Mouse (Mus musculus) CH12.LX (cell line): ENCODE results near the gene Pde4dip. TPM values are rescaled to one million over a fixed set of nuclear protein-coding genes. Genes with fewer than 3 reads are reported as not detected.
A peak's percentile ranks its signal among the peaks of the same experiment; 100 is the strongest.

Source experiments
- DNase-seq: peaks from one replicate; pipeline ENCODE4 v3.0.0-alpha.2; 2013; ENCODE audit errors: extremely low read depth
- H3K27ac ChIP-seq: 2 replicates; pipeline ENCODE4 v1.5.1; 2012; ENCODE audit warnings: low read depth, mild to moderate bottlenecking, control low read depth, moderate library complexity; ENCODE audit not compliant: insufficient read depth
- H3K27me3 ChIP-seq: replicated peaks from 2 replicates; pipeline ENCODE3; 2012; ENCODE audit warnings: inconsistent platforms
- H3K36me3 ChIP-seq, 2 experiments: replicated peaks in 1 of 2; 2 replicates each; pipeline versions ENCODE3 to v1.6.1; 2012; ENCODE audit warnings: inconsistent platforms in 1 of 2, low read length in 1 of 2, mild to moderate bottlenecking in 1 of 2, mixed read lengths in 1 of 2, moderate library complexity in 1 of 2; ENCODE audit not compliant: control insufficient read depth in 1 of 2, insufficient read depth in 1 of 2
- H3K4me1 ChIP-seq, 2 experiments: 2 replicates each; pipeline ENCODE4 v1.6.1; 2012; ENCODE audit warnings: inconsistent platforms in 1 of 2, moderate library complexity in 1 of 2; ENCODE audit not compliant: insufficient read depth in 2 of 2, control insufficient read depth in 1 of 2
- H3K4me2 ChIP-seq: 2 replicates; pipeline ENCODE4 v1.6.1; 2012; ENCODE audit warnings: low read depth, mild to moderate bottlenecking, control low read depth; ENCODE audit not compliant: poor library complexity, insufficient read depth, severe bottlenecking
- H3K4me3 ChIP-seq, 3 experiments: fragments of 150-350 bp in 1 of 3; sonication (generic) in 1 of 3; replicated peaks in 1 of 3; 2 replicates each; pipeline versions ENCODE3 to v1.5.1; 2011 to 2012; ENCODE audit warnings: low read depth in 2 of 3, low read length in 2 of 3, mild to moderate bottlenecking in 2 of 3, moderate library complexity in 2 of 3, control low read depth in 1 of 3, improper control_type of control experiment in 1 of 3, inconsistent platforms in 1 of 3, mixed read lengths in 1 of 3; ENCODE audit not compliant: poor library complexity in 1 of 3
- H3K79me2 ChIP-seq: replicated peaks from 2 replicates; pipeline ENCODE4 v1.6.1; 2012; ENCODE audit warnings: mild to moderate bottlenecking, moderate library complexity; ENCODE audit not compliant: control insufficient read depth, poor library complexity, insufficient read depth, severe bottlenecking; ENCODE audit errors: extremely low read depth
- H3K9ac ChIP-seq: 2 replicates; pipeline ENCODE4 v1.6.1; 2012; ENCODE audit warnings: low read depth, mild to moderate bottlenecking, control low read depth, moderate library complexity; ENCODE audit not compliant: insufficient read depth
- H3K9me3 ChIP-seq: replicated peaks from 2 replicates; pipeline ENCODE3; 2012; ENCODE audit warnings: low read length, inconsistent platforms, mixed read lengths
- BHLHE40 ChIP-seq: IDR thresholded peaks from 2 replicates; pipeline ENCODE4 v1.6.1; 2011; ENCODE audit warnings: mild to moderate bottlenecking, low read depth, low read length, improper control_type of control experiment
- CTCF ChIP-seq, 2 experiments: IDR thresholded peaks in 1 of 2; conservative IDR thresholded peaks in 1 of 2; 2 replicates each; pipeline ENCODE4 v1.5.1; 2011 to 2012; ENCODE audit warnings: low read depth in 2 of 2, low read length in 2 of 2, improper control_type of control experiment in 1 of 2, inconsistent platforms in 1 of 2, mild to moderate bottlenecking in 1 of 2, moderate library complexity in 1 of 2
- E2F4 ChIP-seq: IDR thresholded peaks from 2 replicates; pipeline ENCODE4 v1.6.1; 2011; ENCODE audit warnings: low read depth, low read length, improper control_type of control experiment; ENCODE audit not compliant: insufficient replicate concordance
- EP300 ChIP-seq: IDR thresholded peaks from 2 replicates; pipeline ENCODE4 v1.6.1; 2011; ENCODE audit warnings: low read length, improper control_type of control experiment
- ETS1 ChIP-seq: conservative IDR thresholded peaks from 2 replicates; pipeline ENCODE4 v1.6.1; 2012; ENCODE audit warnings: low read depth, mild to moderate bottlenecking, inconsistent platforms, low read length, improper control_type of control experiment, moderate library complexity
- GABPA ChIP-seq: IDR thresholded peaks from 2 replicates; pipeline ENCODE4 v1.6.1; 2012; ENCODE audit warnings: low read depth, low read length, improper control_type of control experiment, inconsistent platforms; ENCODE audit not compliant: insufficient replicate concordance
- IRF4 ChIP-seq: IDR thresholded peaks from 2 replicates; pipeline ENCODE4 v1.6.1; 2014; ENCODE audit warnings: low read depth, mild to moderate bottlenecking, inconsistent platforms, low read length, improper control_type of control experiment
- JUN ChIP-seq: IDR thresholded peaks from 2 replicates; pipeline ENCODE4 v1.6.1; 2011; ENCODE audit warnings: low read depth, mild to moderate bottlenecking, low read length, improper control_type of control experiment, moderate library complexity; ENCODE audit not compliant: insufficient read depth
- JUND ChIP-seq: conservative IDR thresholded peaks from 2 replicates; pipeline ENCODE4 v1.6.1; 2011; ENCODE audit warnings: low read depth, low read length, improper control_type of control experiment
- MAX ChIP-seq: IDR thresholded peaks from 2 replicates; pipeline ENCODE4 v1.6.1; 2011; ENCODE audit warnings: low read length, improper control_type of control experiment
- MXI1 ChIP-seq: IDR thresholded peaks from 2 replicates; pipeline ENCODE4 v1.6.1; 2011; ENCODE audit warnings: mild to moderate bottlenecking, low read depth, low read length, improper control_type of control experiment
- SIN3A ChIP-seq: IDR thresholded peaks from 2 replicates; pipeline ENCODE4 v1.6.1; 2012; ENCODE audit warnings: low read length, improper control_type of control experiment, inconsistent platforms
- SMC3 ChIP-seq: IDR thresholded peaks from 2 replicates; pipeline ENCODE4 v1.6.1; 2011; ENCODE audit warnings: low read depth, low read length, improper control_type of control experiment
- UBTF ChIP-seq: IDR thresholded peaks from 2 replicates; pipeline ENCODE4 v1.6.1; 2012; ENCODE audit warnings: low read depth, mild to moderate bottlenecking, inconsistent platforms, low read length, improper control_type of control experiment, moderate library complexity
- ZKSCAN1 ChIP-seq: IDR thresholded peaks from 2 replicates; pipeline ENCODE4 v1.6.1; 2012; ENCODE audit warnings: low read depth, inconsistent platforms, low read length, improper control_type of control experiment, borderline replicate concordance
- ZMIZ1 ChIP-seq: IDR thresholded peaks from 2 replicates; pipeline ENCODE4 v1.6.1; 2012; ENCODE audit warnings: low read depth, mild to moderate bottlenecking, inconsistent platforms, low read length, improper control_type of control experiment
- ZNF384 ChIP-seq: IDR thresholded peaks from 2 replicates; pipeline ENCODE4 v1.6.1; 2012; ENCODE audit warnings: low read depth, low read length, improper control_type of control experiment, inconsistent platforms
- dilution Hi-C: fragments of 300-500 bp; cut with MboI; formaldehyde crosslinking; loops from 2 replicates; pipeline ENCODE4 v1.14.3; 2020; ENCODE audit warnings: low sequenced_read_pairs; ENCODE audit not compliant: extremely low pct_unique_long_range_greater_than_20kb, extremely low pct_ligation_motif_present
- in situ Hi-C: fragments of 300-500 bp; cut with MboI; formaldehyde crosslinking; loops from 3 replicates; pipeline ENCODE4 v1.14.3; 2019; ENCODE audit warnings: low sequenced_read_pairs, low pct_ligation_motif_present, low pct_unique_long_range_greater_than_20kb, mixed read lengths
- polyA plus RNA-seq: library from polyadenylated mRNA; unstranded; fragments of >175 nt; gene quantifications from 2 replicates; pipeline ENCODE4 v1.2.1, GENCODE M21; 2012; ENCODE audit warnings: low read depth; ENCODE audit not compliant: insufficient read length
- total RNA-seq, 2 experiments: library from RNA; depleted of rRNA; stranded (reverse); fragments of 300-350 nt in 1 of 2; fragments of >200 nt in 1 of 2; gene quantifications; 2 replicates each; pipeline ENCODE4 v1.2.3; 2012 to 2014

The Pde4dip gene
- total and polyA plus RNA-seq, 3 experiments, result 12.4 to 21.7 (median 15.2) TPM

DNA sequence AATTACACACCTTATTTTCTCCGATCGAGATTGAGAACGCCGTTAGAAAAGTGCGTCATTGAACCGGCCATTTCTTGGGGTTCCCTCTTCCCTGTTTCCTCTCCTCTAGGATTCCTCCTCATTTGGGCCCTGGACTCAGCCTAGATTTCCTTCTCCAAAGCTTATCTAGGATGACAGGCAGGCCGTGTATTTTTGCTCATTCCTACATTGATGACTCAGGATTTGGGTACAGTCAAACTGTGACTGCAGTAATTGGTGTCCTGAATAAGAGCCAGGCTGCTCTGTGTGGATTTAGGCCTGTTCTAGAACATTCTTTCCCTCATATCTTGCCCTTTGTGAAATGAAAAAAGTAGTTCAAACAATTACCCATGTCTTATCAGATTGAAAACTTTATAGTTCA, 228.8 kb downstream of the Pde4dip start:
- peaks cover 2% of the 10 kb centered on the region for H3K9me3 ChIP-seq
- in situ Hi-C loops (no loop called here), dilution Hi-C loops (no loop called here)
- H3K9ac ChIP-seq, result no peak overlapping the region
- H3K4me3 ChIP-seq, result no peak overlapping the region
- H3K27me3 ChIP-seq, result peaks cover 5% of the 10 kb centered on the region
- DNase-seq, result no peak
- H3K4me2 ChIP-seq, result no peak overlapping the region
- no peak for TF ChIP-seq EP300
- TF ChIP-seq, all 38 proteins: peak for 0
- Histone ChIP-seq H3K36me3 (peaks cover 0 to 22% of the 10 kb centered on the region in 2 experiments), H3K79me2 (no peaks in the 10 kb centered on the region), H3K4me1 (peaks cover 5 to 37% of the 10 kb centered on the region in 2 experiments), H3K27ac (no peak overlapping the region)

DNA sequence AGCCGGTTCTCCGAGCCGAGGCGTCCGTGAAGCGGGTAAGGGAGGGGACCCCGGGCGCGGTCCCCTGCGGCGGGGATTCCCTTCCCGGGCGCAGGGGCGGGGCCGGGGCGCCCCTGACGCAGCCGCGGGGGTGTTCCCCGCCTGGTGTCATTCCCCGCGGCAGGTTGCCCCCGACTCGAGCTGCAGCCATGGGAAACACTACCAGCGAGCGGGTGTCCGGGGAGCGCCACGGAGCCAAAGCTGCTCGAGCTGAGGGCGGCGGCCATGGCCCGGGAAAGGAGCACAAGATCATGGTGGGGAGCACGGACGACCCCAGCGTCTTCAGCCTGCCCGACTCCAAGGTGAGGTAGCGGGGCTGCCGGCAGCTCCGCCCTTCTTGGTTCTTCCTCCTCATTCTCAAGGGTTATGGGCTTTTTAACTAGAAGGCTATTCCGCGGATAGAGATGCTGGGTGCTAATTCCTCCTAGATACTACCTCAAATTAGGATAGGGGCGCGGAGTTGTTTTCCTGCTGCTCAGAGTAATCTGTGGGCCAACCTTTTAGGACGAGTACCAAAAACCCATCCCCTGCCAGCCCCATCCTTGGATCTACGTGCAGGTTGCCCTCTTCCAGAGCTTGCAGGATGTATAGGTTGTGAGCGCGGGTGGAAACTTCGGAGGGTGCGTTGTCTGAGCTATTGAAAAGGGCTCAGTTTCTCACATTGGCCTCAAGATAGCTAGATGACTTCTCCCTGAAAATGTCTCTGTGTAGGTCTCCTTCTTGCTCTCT, 229.9 kb downstream of the Pde4dip start:
- peak overlapping the region; percentile 34; the same call in 1 of the 2 replicates for H3K9ac ChIP-seq
- no peak for TF ChIP-seq E2F4
- no peak for TF ChIP-seq JUND
- no peak for TF ChIP-seq JUN
- TF ChIP-seq MAX, result peak; percentile 57
- no peak for TF ChIP-seq ZKSCAN1
- TF ChIP-seq ETS1, result no peak
- TF ChIP-seq BHLHE40, result 0 out of 2 replicates have a peak, but pooled peaks have one; percentile 13
- no peak for TF ChIP-seq EP300
- peak; percentile 82 for TF ChIP-seq SIN3A
- TF ChIP-seq CTCF (conservative IDR thresholded peaks at IDR 0.05 in 1 of 2, IDR thresholded peaks at IDR 0.05 in 1 of 2; ENCODE audit: low read depth in 2 of 2, low read length in 2 of 2), result no peak
- TF ChIP-seq UBTF, result 0 out of 2 replicates have a peak, but pooled peaks have one; percentile 28
- TF ChIP-seq MXI1, result peak; percentile 62
- no peak for TF ChIP-seq ZNF384
- no peak for TF ChIP-seq GABPA
- no peak; the same call in 1 of the 2 replicates for TF ChIP-seq IRF4
- TF ChIP-seq ZMIZ1, result peak; percentile 28; the same call in 1 of the 2 replicates
- no peak for TF ChIP-seq SMC3
- in situ Hi-C loops (no loop called here), dilution Hi-C loops (no loop called here)
- H3K36me3 ChIP-seq, result peaks cover 0 to 13% of the 10 kb centered on the region in 2 experiments
- H3K9me3 ChIP-seq, result peaks cover 7% of the 10 kb centered on the region
- DNase-seq, result no peak
- peak overlapping the region; percentile 58 to 78 (median 75) for H3K4me3 ChIP-seq
- no peak overlapping the region for H3K27ac ChIP-seq
- H3K4me2 ChIP-seq, result peak overlapping the region; percentile 98
- H3K79me2 ChIP-seq, result no peaks in the 10 kb centered on the region
- H3K4me1 ChIP-seq, result peaks cover 5 to 37% of the 10 kb centered on the region in 2 experiments
- peaks cover 5% of the 10 kb centered on the region for H3K27me3 ChIP-seq
